Mouse (Mus musculus) liver, adult 2 months (tissue): ENCODE measurements at regions not wholly inside any gene's neighbourhood (a gene's known extent, or its start where the extent isn't known, plus 50 kb on each side); places are given as distances from the start of the nearest gene placed in this dataset.

Source experiments
- DNase-seq: peaks from one replicate; pipeline ENCODE4 v3.0.0-alpha.2; 2011; ENCODE audit warnings: low read depth, low spot score; ENCODE audit errors: extremely low read depth
- H3K27ac ChIP-seq: fragments of 200-500 bp; replicated peaks from 2 replicates; pipeline ENCODE4 v1.5.1; 2012; ENCODE audit warnings: low read depth, mild to moderate bottlenecking, control low read depth, inconsistent platforms, low read length; ENCODE audit not compliant: insufficient read depth
- H3K27me3 ChIP-seq: fragments of 200-500 bp; 2 replicates; pipeline ENCODE4 v1.6.1; 2012; ENCODE audit warnings: mild to moderate bottlenecking, moderate library complexity, low read length, inconsistent platforms; ENCODE audit not compliant: control insufficient read depth, insufficient read depth
- H3K36me3 ChIP-seq: fragments of 200-500 bp; 2 replicates; pipeline ENCODE4 v1.6.1; 2012; ENCODE audit warnings: low read length, inconsistent platforms; ENCODE audit not compliant: control insufficient read depth, insufficient read depth
- H3K4me1 ChIP-seq: fragments of 200-500 bp; 2 replicates; pipeline ENCODE4 v1.6.1; 2011; ENCODE audit warnings: low read length; ENCODE audit not compliant: control insufficient read depth, insufficient read depth
- H3K4me3 ChIP-seq: fragments of 200-500 bp; 2 replicates; pipeline ENCODE4 v1.5.1; 2011; ENCODE audit warnings: low read depth, mild to moderate bottlenecking, control low read depth, low read length, moderate library complexity; ENCODE audit not compliant: insufficient read depth
- H3K79me2 ChIP-seq: fragments of 200-500 bp; 2 replicates; pipeline ENCODE4 v1.6.1; 2012; ENCODE audit warnings: inconsistent platforms, mild to moderate bottlenecking, low read length, moderate library complexity; ENCODE audit not compliant: control insufficient read depth, insufficient read depth
- H3K9ac ChIP-seq: fragments of 200-500 bp; 2 replicates; pipeline ENCODE4 v1.6.1; 2012; ENCODE audit warnings: low read depth, mild to moderate bottlenecking, control low read depth, inconsistent platforms, low read length
- CTCF ChIP-seq: fragments of 200-500 bp; IDR thresholded peaks from 2 replicates; pipeline ENCODE4 v1.5.1; 2011; ENCODE audit warnings: low read depth, low read length, control low read depth
- POLR2A ChIP-seq: fragments of 200-500 bp; IDR thresholded peaks from 2 replicates; pipeline ENCODE4 v1.6.1; 2011; ENCODE audit warnings: low read length, control low read depth; ENCODE audit not compliant: insufficient read depth; ENCODE audit errors: extremely low read depth
- WGBS: fragments of 180-500 bp; shearing (Covaris S2); methylation state at CpG from one replicate; pipeline ENCODE4 v1.1.7; 2018; 5-methylcytosine and 5-hydroxymethylcytosine counted together

DNA sequence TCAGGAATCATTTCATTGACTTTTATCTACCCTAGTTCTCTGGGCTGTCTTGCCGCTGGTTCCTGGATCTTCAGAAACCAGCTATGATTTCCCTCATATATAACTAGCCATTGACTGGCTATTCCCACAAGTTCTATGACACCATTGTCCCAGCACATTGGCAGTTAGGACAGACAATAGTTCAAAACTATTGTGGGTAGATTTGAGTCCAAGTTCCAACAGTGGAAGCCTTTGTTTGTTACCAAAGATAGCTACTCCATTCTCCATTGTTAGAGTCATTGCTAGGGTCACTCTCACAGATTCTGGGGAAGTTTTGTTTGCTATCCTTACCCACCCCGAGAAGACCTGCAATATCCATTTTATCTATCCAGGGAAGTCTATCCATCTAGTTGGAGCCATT, 229.1 kb downstream of the Lrriq3 start:
- no peak overlapping the region for H3K9ac ChIP-seq
- no peaks in the 10 kb centered on the region for H3K36me3 ChIP-seq
- H3K79me2 ChIP-seq, result no peaks in the 10 kb centered on the region
- 67% methylated on average over 2 of the region's 2 CpGs for WGBS
- no peaks in the 10 kb centered on the region for H3K27me3 ChIP-seq
- TF ChIP-seq CTCF (no peak), POLR2A (no peak)
- no peak for DNase-seq
- H3K4me1 ChIP-seq, result no peaks in the 10 kb centered on the region
- H3K27ac ChIP-seq, result no peak overlapping the region
- no peak overlapping the region for H3K4me3 ChIP-seq

DNA sequence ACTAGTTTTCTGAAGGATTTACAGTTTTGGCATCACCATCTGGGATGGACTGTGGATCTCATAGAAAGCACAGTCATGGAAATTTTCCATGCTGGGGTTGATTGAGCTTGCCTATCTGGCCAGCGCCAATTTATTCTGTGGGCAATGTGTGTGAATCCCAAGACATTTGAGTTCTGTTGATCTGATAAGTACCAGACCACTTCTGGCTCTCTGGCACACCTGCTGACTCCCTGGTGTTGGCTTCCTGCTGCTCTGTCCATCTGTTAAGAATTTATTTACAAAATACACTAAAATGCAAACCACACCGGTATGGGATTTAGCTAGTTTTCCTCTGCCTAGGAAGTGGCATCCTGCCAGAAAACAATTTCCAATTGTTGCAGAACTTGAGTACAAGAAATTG, 236.5 kb downstream of the Lrriq3 start:
- Histone ChIP-seq H3K36me3 (no peaks in the 10 kb centered on the region), H3K9ac (no peak overlapping the region), H3K27ac (no peak overlapping the region), H3K4me1 (no peaks in the 10 kb centered on the region), H3K4me3 (no peak overlapping the region), H3K79me2 (no peaks in the 10 kb centered on the region), H3K27me3 (no peaks in the 10 kb centered on the region)
- 78% methylated on average over 2 of the region's 2 CpGs for WGBS
- no peak for TF ChIP-seq POLR2A
- TF ChIP-seq CTCF, result no peak
- no peak for DNase-seq

DNA sequence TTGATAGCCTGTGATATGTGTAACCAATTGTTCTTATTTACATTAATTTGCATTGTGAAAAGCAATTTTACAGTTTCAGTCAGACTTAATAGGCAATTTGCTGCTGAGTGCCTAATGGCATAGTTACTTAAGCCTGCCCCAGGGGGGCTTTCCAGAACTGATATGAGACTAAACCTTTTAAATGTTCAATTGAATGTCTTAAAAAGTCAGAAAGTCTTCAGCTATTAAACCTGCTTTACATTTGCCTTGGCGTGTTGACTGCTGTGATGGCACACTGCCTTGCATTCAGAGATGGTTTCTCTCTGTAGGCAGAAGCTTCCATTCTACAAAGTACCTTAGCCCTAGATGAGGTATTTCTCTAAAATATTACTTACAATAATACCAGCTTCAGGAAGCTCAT, 256.0 kb downstream of the Lrriq3 start:
- Histone ChIP-seq H3K4me1 (no peaks in the 10 kb centered on the region), H3K27me3 (no peaks in the 10 kb centered on the region), H3K27ac (no peak overlapping the region), H3K36me3 (no peaks in the 10 kb centered on the region), H3K79me2 (no peaks in the 10 kb centered on the region), H3K4me3 (no peak overlapping the region), H3K9ac (no peak overlapping the region)
- DNase-seq, result no peak
- TF ChIP-seq CTCF (no peak), POLR2A (no peak)
- WGBS, result 88% methylated on average over 1 of the region's 1 CpGs

DNA sequence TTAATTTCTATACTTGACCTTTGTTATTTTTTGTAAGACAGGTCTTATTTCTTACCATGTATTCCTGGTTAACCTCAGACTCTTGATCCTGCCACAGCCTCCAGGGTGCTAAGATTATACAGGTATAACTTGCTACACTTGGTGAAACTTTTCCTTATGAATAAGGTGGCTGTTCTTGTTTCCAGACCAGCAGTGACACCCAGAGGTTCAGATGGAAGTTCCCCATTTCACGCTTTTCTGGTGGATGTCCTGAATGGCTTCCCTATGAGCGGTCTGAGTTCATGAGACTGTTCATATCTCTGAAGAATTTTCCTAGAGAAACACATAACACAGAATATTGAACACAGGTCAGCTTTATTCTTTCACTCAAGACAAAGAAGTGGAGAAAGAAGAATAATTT, 258.4 kb downstream of the Lrriq3 start:
- TF ChIP-seq POLR2A (no peak), CTCF (no peak)
- Histone ChIP-seq H3K27me3 (no peaks in the 10 kb centered on the region), H3K9ac (no peak overlapping the region), H3K4me1 (no peaks in the 10 kb centered on the region), H3K4me3 (no peak overlapping the region), H3K27ac (no peak overlapping the region), H3K79me2 (no peaks in the 10 kb centered on the region), H3K36me3 (no peaks in the 10 kb centered on the region)
- peak; percentile 3 for DNase-seq
- 62% methylated on average over 2 of the region's 2 CpGs for WGBS

DNA sequence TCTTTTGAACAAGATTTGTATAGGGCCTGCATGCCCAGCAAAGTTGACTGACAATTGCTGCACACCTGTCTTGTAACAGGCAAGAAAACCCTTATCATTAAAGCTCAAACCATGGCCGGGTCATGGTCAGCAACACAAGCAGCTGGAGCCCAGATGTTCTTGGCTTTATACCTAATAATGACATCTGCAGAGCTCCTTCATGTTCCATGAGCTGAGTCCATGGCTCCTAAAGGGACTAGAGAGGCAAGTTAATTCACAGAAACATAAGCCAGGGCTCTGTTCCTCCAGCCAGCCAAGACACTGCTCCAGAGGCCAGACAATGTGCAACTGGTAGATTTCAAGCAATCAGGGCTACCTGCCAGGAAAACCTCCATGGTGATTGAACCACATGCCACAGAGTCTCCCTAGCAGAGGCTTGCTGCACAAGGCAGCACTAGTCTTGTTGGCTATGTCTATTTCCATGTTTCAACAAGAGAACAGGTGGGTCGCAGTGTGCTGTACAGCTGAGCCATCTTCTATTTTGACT, 259.1 kb downstream of the Lrriq3 start:
- TF ChIP-seq CTCF (no peak), POLR2A (no peak)
- 78% methylated on average over 2 of the region's 2 CpGs for WGBS
- no peaks in the 10 kb centered on the region for H3K36me3 ChIP-seq

DNA sequence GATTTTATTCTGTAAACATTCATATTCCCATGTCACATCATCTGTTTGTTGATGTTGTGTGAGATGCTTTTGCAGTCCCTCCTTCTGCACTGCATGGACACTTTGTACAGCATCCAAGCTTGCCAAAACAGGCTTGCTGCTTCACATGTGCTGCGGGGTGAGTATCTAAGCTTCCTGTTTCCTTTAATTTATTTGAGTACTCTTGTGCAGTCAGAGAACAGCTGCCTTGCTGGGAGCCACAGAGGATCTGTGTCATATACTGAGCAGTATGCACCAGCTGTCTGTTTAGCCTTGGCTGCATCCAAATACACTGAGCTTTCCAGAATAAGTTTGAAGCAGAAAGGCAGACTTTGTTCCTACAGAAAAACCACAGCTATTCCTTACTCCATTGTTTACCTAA, 267.2 kb downstream of the Lrriq3 start:
- Histone ChIP-seq H3K4me3 (no peak overlapping the region), H3K27ac (no peak overlapping the region), H3K27me3 (no peaks in the 10 kb centered on the region), H3K4me1 (no peaks in the 10 kb centered on the region), H3K9ac (no peak overlapping the region), H3K79me2 (no peaks in the 10 kb centered on the region), H3K36me3 (no peaks in the 10 kb centered on the region)
- TF ChIP-seq CTCF (no peak), POLR2A (no peak)
- DNase-seq, result no peak
- WGBS, result 69% methylated on average over 1 of the region's 1 CpGs

More for the DNA sequence above, 259.1 kb downstream of the Lrriq3 start:
- no peaks in the 10 kb centered on the region for H3K27me3 ChIP-seq
- H3K79me2 ChIP-seq, result no peaks in the 10 kb centered on the region
- no peak overlapping the region for H3K27ac ChIP-seq
- no peak for DNase-seq
- no peak overlapping the region for H3K4me3 ChIP-seq
- no peaks in the 10 kb centered on the region for H3K4me1 ChIP-seq
- H3K9ac ChIP-seq, result no peak overlapping the region
